Mouse (Mus musculus): ENCODE data around the gene Aif1. TPM values are rescaled to one million over a fixed set of nuclear protein-coding genes. Genes with fewer than 3 reads are reported as not detected.

Aif1 gene
- polyA plus RNA-seq, 1 experiment = 10.2 TPM

DNA sequence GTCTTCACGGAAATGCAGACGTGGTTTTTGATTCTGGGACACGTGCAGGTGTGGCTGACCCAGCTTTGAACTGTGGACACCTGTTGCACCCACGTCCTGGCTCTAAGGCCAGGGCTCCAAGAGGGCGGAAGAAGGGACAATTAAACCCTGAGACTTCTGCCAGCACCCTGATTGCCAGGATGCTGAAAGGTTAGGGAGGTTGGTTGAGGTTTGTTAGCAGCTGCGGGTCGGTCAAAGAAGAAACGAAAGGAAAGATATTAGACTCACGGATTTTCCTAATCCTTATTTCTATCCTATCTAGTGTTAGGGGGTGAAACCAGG is 20.4 kb upstream of the Aif1 start:
- peaks cover 15% of the 10 kb centered on the region for H3K36me3 ChIP-seq (ENCODE audit: control insufficient read depth, insufficient read depth, low read length)
- H3K27ac ChIP-seq (ENCODE audit: insufficient read depth, low read length) = peak overlapping the region; percentile 100
- TF ChIP-seq POLR2A (IDR thresholded peaks at IDR 0.05; ENCODE audit: low read depth, low read length) (no peak), CTCF (IDR thresholded peaks at IDR 0.05; ENCODE audit: extremely low read depth, insufficient read depth, insufficient read length, insufficient replicate concordance) (no peak)
- H3K4me3 ChIP-seq (ENCODE audit: extremely low read depth, insufficient read depth, insufficient read length) = peak overlapping the region; percentile 92
- H3K4me1 ChIP-seq (ENCODE audit: control insufficient read depth, insufficient read depth, insufficient read length) = peaks cover 25% of the 10 kb centered on the region; the same call in 1 of the 2 replicates
- no peak for DNase-seq (ENCODE audit: low read depth in 1 of 2, low spot score in 2 of 2)
- WGBS = 27% methylated on average over 9 of the region's 9 CpGs
- H3K27me3 ChIP-seq (ENCODE audit: control insufficient read depth, insufficient read depth, low read length) = no peaks in the 10 kb centered on the region

DNA sequence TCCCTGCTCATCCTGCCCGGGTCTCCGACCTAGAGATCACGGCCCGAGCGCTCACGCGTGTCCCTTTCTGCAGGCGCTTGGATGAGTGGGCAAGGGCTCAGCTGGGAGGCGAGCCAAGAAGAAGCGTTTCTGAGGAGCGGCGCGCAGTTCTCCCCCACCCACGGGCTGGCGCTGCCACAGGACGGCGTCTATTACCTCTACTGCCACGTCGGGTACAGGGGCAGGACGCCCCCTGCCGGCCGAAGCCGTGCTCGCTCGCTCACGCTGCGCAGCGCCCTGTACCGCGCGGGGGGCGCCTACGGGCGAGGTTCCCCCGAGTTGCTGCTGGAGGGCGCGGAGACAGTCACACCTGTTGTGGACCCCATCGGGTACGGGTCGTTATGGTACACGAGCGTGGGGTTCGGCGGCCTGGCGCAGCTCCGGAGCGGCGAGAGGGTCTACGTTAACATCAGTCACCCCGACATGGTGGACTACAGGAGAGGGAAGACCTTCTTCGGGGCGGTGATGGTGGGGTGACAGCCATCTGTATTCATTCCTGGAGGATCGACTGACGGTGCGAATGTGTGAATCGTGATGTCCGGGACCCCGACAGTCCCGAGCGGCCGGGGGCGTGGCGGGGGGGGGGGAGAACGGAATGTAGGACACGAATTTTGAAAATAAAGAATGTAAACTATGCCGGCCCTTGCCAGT is 19.9 kb upstream of the Aif1 start:
- under 1% methylated on average over 66 of the region's 66 CpGs for WGBS
- peak overlapping the region; percentile 100 for H3K27ac ChIP-seq (ENCODE audit: insufficient read depth, low read length)
- DNase-seq (ENCODE audit: low read depth in 1 of 2, low spot score in 2 of 2) = peak; percentile 77 to 89
- peak overlapping the region; percentile 92 for H3K4me3 ChIP-seq (ENCODE audit: extremely low read depth, insufficient read depth, insufficient read length)
- no peaks in the 10 kb centered on the region for H3K27me3 ChIP-seq (ENCODE audit: control insufficient read depth, insufficient read depth, low read length)
- peak; percentile 97 for TF ChIP-seq CTCF (IDR thresholded peaks at IDR 0.05; ENCODE audit: extremely low read depth, insufficient read depth, insufficient read length, insufficient replicate concordance)
- peak; percentile 55; the same call in 1 of the 2 replicates for TF ChIP-seq POLR2A (IDR thresholded peaks at IDR 0.05; ENCODE audit: low read depth, low read length)
- H3K4me1 ChIP-seq (ENCODE audit: control insufficient read depth, insufficient read depth, insufficient read length) = peaks cover 27% of the 10 kb centered on the region; the same call in 1 of the 2 replicates
- H3K36me3 ChIP-seq (ENCODE audit: control insufficient read depth, insufficient read depth, low read length) = peaks cover 15% of the 10 kb centered on the region

DNA sequence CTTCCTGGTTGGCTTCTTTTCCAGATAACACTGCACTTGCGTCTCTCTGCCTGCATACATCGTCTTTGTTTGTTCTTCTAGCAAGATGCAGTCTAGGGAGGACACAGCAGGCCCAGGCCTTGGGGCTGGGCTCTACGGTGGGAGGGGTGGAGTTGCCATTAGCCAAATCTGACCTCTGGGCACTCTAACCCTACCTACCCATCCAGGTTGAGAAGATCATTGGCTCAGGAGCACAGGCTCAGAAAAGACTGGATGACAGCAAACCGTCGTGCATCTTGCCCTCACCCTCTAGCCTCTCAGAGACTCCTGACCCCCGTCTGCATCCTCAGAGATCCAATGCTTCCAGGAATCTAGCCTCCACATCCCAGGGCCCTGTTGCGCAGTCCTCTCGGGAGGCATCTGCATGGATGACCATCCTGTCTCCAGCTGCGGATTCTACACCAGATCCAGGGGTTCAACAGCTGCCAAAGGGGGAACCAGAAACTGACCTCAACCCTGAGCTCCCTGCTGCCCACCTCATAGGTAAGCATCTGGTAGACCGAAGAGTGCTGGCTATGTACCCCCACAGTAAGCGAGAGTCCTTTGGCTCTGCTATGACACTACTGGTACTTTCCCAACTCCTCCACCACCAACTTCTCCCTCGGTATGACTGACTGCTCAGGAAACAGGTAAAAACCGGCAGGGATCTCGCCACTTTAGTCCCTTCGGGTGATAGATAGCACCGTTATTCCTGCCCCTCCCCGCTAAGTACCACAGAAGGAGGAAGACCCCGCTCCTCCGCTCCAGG is 19.2 kb upstream of the Aif1 start:
- Histone ChIP-seq H3K4me3 (ENCODE audit: extremely low read depth, insufficient read depth, insufficient read length) (peak overlapping the region; percentile 92), H3K36me3 (ENCODE audit: control insufficient read depth, insufficient read depth, low read length) (peaks cover 15% of the 10 kb centered on the region), H3K4me1 (ENCODE audit: control insufficient read depth, insufficient read depth, insufficient read length) (peaks cover 29% of the 10 kb centered on the region; the same call in 1 of the 2 replicates), H3K27me3 (ENCODE audit: control insufficient read depth, insufficient read depth, low read length) (no peaks in the 10 kb centered on the region), H3K27ac (ENCODE audit: insufficient read depth, low read length) (peak overlapping the region; percentile 100)
- no peak for DNase-seq (ENCODE audit: low read depth in 1 of 2, low spot score in 2 of 2)
- 18% methylated on average over 19 of the region's 19 CpGs for WGBS
- TF ChIP-seq POLR2A (IDR thresholded peaks at IDR 0.05; ENCODE audit: low read depth, low read length) (0 out of 2 replicates have a peak, but pooled peaks have one; percentile 5), CTCF (IDR thresholded peaks at IDR 0.05; ENCODE audit: extremely low read depth, insufficient read depth, insufficient read length, insufficient replicate concordance) (no peak)

DNA sequence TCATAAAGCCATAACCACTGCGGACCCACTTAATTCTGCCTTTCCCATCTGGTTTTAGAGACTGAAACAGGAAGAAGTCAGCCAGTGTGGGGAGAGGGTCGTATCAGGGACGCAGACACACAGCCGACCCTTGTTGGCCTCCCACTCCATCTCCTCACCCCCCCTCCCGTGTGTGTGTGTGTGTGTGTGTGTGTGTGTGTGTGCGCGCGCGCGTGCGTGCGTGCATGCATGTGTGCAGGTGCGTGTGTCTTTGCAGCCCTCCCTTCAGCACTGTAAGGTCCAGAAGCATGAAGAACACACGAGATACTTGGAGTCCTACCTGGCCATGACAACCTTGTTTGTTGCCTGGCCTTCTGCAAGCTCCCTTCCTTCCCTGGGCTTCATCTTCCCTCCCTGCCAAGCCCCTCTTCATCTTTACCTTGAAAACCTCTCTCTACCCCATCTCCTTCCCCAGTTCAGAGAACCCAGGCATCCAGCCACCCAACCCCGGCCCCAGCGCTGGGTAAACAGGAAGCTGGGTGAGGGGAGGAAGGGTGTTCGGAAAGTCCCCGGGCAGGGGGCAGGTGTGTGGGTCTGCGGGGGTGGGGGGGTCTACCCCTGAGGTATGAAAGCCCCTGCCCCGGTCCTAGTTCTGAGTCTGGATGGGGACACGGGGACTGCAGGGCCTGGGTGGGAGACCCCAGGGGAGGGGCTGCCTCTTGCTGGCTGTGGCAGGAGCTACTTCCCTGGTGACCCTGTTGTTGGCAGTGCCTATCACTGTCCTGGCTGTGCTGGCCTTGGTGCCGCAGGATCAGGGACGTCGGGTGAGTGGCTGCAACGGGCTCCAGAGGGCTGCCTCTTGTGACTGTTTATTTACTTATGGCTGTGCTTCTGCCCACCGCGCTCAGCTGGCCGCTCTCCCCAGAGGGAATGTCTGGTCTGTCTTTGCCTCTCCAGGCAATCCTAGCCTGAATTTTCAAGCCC is 18.3 kb upstream of the Aif1 start, which contains the start of gene Ltb:
TSS of gene Ltb (plus strand) at position 559 of the 963 bp plus-strand sequence.
- peaks cover 33% of the 10 kb centered on the region; the same call in 1 of the 2 replicates for H3K4me1 ChIP-seq (ENCODE audit: control insufficient read depth, insufficient read depth, insufficient read length)
- peak in 1 of 2 experiments; percentile 89 for DNase-seq (ENCODE audit: low read depth in 1 of 2, low spot score in 2 of 2)

DNA sequence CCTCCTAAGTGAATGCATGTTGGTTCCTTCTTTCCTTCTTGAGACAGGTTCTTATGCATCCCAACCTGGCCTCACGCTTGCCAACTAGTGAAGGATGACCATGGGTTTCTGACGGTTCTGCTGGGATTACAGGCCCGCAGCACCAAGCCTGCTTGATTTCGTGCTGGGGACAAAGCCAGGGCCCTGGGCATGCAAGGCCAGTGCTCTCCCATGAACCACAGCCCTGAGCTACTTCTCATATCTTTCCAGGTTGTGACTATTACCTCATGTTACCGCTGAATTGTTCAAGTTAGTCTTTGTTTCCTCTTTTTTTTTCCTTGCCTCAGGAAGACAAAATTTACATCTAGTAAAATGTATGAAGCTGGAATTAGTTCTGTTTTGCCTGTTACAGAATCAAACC is 17.1 kb upstream of the Aif1 start:
- no peak for DNase-seq (ENCODE audit: low read depth in 1 of 2, low spot score in 2 of 2)
- peak overlapping the region; percentile 100 for H3K27ac ChIP-seq (ENCODE audit: insufficient read depth, low read length)
- peaks cover 13% of the 10 kb centered on the region for H3K36me3 ChIP-seq (ENCODE audit: control insufficient read depth, insufficient read depth, low read length)
- H3K4me1 ChIP-seq (ENCODE audit: control insufficient read depth, insufficient read depth, insufficient read length) = peaks cover 43% of the 10 kb centered on the region; the same call in 1 of the 2 replicates
- H3K4me3 ChIP-seq (ENCODE audit: extremely low read depth, insufficient read depth, insufficient read length) = no peak overlapping the region
- TF ChIP-seq POLR2A (IDR thresholded peaks at IDR 0.05; ENCODE audit: low read depth, low read length) (no peak), CTCF (IDR thresholded peaks at IDR 0.05; ENCODE audit: extremely low read depth, insufficient read depth, insufficient read length, insufficient replicate concordance) (no peak)
- WGBS = 43% methylated on average over 5 of the region's 5 CpGs
- H3K27me3 ChIP-seq (ENCODE audit: control insufficient read depth, insufficient read depth, low read length) = no peaks in the 10 kb centered on the region

More for the DNA sequence above, 18.3 kb upstream of the Aif1 start, which contains the start of gene Ltb:
- TF ChIP-seq CTCF (IDR thresholded peaks at IDR 0.05; ENCODE audit: extremely low read depth, insufficient read depth, insufficient read length, insufficient replicate concordance) (no peak), POLR2A (IDR thresholded peaks at IDR 0.05; ENCODE audit: low read depth, low read length) (peak; percentile 81)
- Histone ChIP-seq H3K36me3 (ENCODE audit: control insufficient read depth, insufficient read depth, low read length) (peaks cover 13% of the 10 kb centered on the region), H3K27ac (ENCODE audit: insufficient read depth, low read length) (peak within 1 kb of the TSS; percentile 100), H3K4me3 (ENCODE audit: extremely low read depth, insufficient read depth, insufficient read length) (peak within 1 kb of the TSS; percentile 92), H3K27me3 (ENCODE audit: control insufficient read depth, insufficient read depth, low read length) (no peaks in the 10 kb centered on the region)
- 10% methylated on average over 23 of the region's 28 CpGs for WGBS

DNA sequence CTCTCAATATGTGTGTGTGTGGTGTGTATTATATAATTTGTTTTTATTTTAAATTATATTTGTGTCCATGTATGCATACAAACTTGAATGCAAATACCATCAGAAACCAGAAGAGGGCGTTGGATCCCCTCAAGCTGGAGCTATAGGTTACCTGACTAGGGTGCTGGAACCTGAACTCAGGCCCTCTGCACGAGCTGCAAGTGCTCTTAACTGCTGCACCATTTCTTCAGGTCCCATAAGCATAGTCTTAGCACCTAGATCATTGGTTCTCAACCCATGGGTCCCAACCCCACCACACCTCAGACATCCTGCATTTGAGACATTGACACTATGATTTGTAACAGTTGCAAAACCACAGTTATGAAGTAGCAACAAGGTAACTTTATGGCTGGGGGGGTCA is 15.9 kb upstream of the Aif1 start:
- no peak for DNase-seq (ENCODE audit: low read depth in 1 of 2, low spot score in 2 of 2)
- peaks cover 13% of the 10 kb centered on the region for H3K36me3 ChIP-seq (ENCODE audit: control insufficient read depth, insufficient read depth, low read length)
- H3K27me3 ChIP-seq (ENCODE audit: control insufficient read depth, insufficient read depth, low read length) = no peaks in the 10 kb centered on the region
- H3K4me1 ChIP-seq (ENCODE audit: control insufficient read depth, insufficient read depth, insufficient read length) = peaks cover 45% of the 10 kb centered on the region; the same call in 1 of the 2 replicates
- peak; percentile 2; the same call in 1 of the 2 replicates for TF ChIP-seq CTCF (IDR thresholded peaks at IDR 0.05; ENCODE audit: extremely low read depth, insufficient read depth, insufficient read length, insufficient replicate concordance)
- no peak for TF ChIP-seq POLR2A (IDR thresholded peaks at IDR 0.05; ENCODE audit: low read depth, low read length)
- WGBS = 71% methylated on average over 2 of the region's 2 CpGs
- H3K4me3 ChIP-seq (ENCODE audit: extremely low read depth, insufficient read depth, insufficient read length) = no peak overlapping the region
- H3K27ac ChIP-seq (ENCODE audit: insufficient read depth, low read length) = peak overlapping the region; percentile 24
